Mouse (Mus musculus): ENCODE results near the gene Rps15. TPM values are rescaled to one million over a fixed set of nuclear protein-coding genes. Genes with fewer than 3 reads are reported as not detected.

The Rps15 gene
- polyA plus RNA-seq, 1 experiment from 2014 or later: 527 TPM

DNA sequence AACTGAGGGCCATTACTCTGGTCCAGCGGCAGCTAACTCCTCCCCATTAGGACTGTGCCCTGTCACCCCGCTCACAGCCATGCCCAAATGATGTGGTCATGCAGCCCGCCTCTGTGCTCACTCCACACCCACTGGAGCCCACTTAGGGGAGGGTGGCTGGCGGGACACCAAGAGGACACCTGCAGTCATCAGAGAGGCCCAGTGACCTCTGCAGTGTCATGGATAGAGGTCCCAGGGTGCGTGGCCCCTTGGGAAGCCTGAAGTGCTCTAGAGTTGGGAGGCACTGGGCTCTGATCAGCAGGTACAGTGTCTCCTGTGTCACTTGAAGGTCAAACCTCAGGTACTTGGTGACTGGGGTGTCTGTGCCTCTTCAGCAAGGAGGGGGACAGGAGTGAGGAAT is 4.6 kb downstream of the Rps15 start:
- Histone ChIP-seq H3K4me2 (ENCODE audit: low read length) (peak overlapping the region; percentile 83), H3K9me3 (ENCODE audit: control insufficient read depth, low read length) (no peaks in the 10 kb centered on the region), H3K27ac (ENCODE audit: low read depth, low read length) (peak overlapping the region; percentile 98), H3K36me3 (ENCODE audit: control insufficient read depth, insufficient read depth, low read length) (peaks cover 9% of the 10 kb centered on the region), H3K4me1 (ENCODE audit: control insufficient read depth, insufficient read depth, low read depth, low read length) (peaks cover 54% of the 10 kb centered on the region), H3K9ac (ENCODE audit: low read depth, low read length) (peak overlapping the region; percentile 84), H3K4me3 (ENCODE audit: low read length) (peak overlapping the region; percentile 57), H3K27me3 (replicated peaks; ENCODE audit: control insufficient read depth, insufficient read depth, low read length) (no peaks in the 10 kb centered on the region)
- ATAC-seq: no peak
- 87% methylated on average over 5 of the region's 5 CpGs for WGBS

DNA sequence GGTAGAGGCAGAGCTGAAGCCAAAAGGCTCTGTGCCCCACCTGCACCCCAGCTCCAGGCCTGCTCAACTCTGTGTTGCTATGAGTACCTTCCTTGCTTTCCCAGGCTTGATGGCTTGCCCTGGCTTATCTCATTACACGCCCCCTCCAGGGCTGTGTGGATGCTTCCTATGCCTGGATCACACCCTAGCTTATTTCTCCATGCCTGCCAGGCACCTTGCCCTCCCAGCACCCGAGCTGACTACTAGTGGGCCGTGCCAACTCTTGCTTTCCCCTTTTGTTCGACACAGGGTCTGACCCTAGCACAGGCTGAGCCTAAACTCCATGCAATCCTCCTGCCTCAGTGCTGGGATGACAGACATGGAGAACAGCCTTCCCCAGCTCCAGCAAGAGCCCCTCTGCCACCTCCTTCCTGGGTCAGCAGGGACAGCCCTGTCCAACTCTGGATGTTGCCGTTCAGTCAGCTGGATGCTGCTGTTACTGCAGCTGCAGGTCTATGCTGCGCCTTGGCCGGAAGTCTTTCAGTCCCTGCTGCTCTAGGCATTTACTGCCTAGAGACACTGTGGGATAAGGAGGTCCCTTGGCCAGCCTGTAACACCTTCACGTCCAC is 5.4 kb downstream of the Rps15 start:
- Histone ChIP-seq H3K4me1 (ENCODE audit: control insufficient read depth, insufficient read depth, low read depth, low read length) (peaks cover 60% of the 10 kb centered on the region), H3K36me3 (ENCODE audit: control insufficient read depth, insufficient read depth, low read length) (peaks cover 10% of the 10 kb centered on the region), H3K9me3 (ENCODE audit: control insufficient read depth, low read length) (no peaks in the 10 kb centered on the region), H3K9ac (ENCODE audit: low read depth, low read length) (peak overlapping the region; percentile 84; the same call in 1 of the 2 replicates), H3K27ac (ENCODE audit: low read depth, low read length) (peak overlapping the region; percentile 98), H3K27me3 (replicated peaks; ENCODE audit: control insufficient read depth, insufficient read depth, low read length) (no peaks in the 10 kb centered on the region), H3K4me3 (ENCODE audit: low read length) (no peak overlapping the region), H3K4me2 (ENCODE audit: low read length) (peak overlapping the region; percentile 83)
- 67% methylated on average over 8 of the region's 8 CpGs for WGBS
- ATAC-seq: no peak

DNA sequence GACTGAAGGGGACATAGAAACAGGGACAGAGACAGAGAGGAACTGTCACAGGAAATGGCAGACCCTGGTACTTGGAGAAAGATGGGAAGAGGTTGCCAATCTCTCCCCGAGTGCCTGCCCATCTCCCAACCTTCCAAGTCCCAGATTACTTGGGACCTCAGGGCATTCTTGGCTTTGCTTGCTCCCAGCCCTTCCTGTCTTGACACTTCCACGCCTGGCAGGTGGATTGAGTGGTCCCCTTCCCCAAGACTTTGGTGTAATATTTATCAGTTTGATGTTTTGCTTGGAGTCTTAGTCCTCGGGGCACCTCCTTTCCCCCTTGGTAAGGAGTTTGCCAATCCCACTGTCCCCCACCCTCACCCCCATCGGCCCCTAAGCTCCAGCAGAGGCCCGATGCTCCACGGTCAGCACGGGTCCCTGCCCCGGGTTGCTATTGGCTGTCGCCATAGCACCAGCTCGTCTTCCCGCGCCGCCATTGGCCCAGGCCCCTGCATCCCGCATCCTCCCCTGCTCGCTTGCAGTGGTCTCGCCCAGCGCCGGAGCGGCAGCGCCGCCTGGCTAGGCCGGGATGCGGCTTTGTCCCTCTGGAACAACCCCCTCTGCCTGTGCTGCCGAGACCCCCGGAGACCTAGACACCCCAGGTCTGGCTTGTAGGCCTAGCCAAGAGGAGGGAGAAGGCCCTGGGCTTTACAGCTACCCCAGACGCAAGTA is 6.5 kb downstream of the Rps15 start:
- WGBS: 2% methylated on average over 26 of the region's 26 CpGs
- no peaks in the 10 kb centered on the region for H3K9me3 ChIP-seq (ENCODE audit: control insufficient read depth, low read length)
- peaks cover 60% of the 10 kb centered on the region for H3K4me1 ChIP-seq (ENCODE audit: control insufficient read depth, insufficient read depth, low read depth, low read length)
- H3K4me2 ChIP-seq (ENCODE audit: low read length): peak overlapping the region; percentile 81
- H3K9ac ChIP-seq (ENCODE audit: low read depth, low read length): peak overlapping the region; percentile 94
- H3K36me3 ChIP-seq (ENCODE audit: control insufficient read depth, insufficient read depth, low read length): peaks cover 11% of the 10 kb centered on the region
- H3K4me3 ChIP-seq (ENCODE audit: low read length): peak overlapping the region; percentile 63
- H3K27me3 ChIP-seq (replicated peaks; ENCODE audit: control insufficient read depth, insufficient read depth, low read length): no peaks in the 10 kb centered on the region
- H3K27ac ChIP-seq (ENCODE audit: low read depth, low read length): peak overlapping the region; percentile 98
- ATAC-seq: peak; percentile 77

DNA sequence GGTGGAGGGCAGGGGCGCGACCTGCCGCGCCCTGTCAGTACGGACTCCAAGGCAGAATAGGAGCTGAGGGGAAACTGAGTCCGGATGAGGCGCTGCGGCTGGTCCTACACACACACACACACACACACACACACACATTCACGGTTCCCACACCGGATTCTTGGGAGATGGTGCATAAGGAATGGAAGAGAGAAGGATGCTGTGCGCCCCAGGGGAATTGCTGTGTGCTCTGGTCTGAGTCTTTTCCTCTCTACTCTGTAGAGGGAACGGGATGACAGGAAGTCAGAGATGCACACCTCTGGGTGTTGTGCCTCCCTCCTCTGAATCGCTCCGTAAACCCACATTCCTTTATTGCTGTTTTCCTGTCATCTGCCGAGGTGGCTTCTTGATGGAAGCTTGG is 7.0 kb downstream of the Rps15 start:
- peak overlapping the region; percentile 63 for H3K4me3 ChIP-seq (ENCODE audit: low read length)
- H3K9ac ChIP-seq (ENCODE audit: low read depth, low read length): peak overlapping the region; percentile 94
- H3K4me1 ChIP-seq (ENCODE audit: control insufficient read depth, insufficient read depth, low read depth, low read length): peaks cover 62% of the 10 kb centered on the region
- no peaks in the 10 kb centered on the region for H3K9me3 ChIP-seq (ENCODE audit: control insufficient read depth, low read length)
- peaks cover 6% of the 10 kb centered on the region for H3K36me3 ChIP-seq (ENCODE audit: control insufficient read depth, insufficient read depth, low read length)
- no peak for ATAC-seq
- no peaks in the 10 kb centered on the region for H3K27me3 ChIP-seq (replicated peaks; ENCODE audit: control insufficient read depth, insufficient read depth, low read length)
- H3K4me2 ChIP-seq (ENCODE audit: low read length): peak overlapping the region; percentile 81
- WGBS: 3% methylated on average over 15 of the region's 15 CpGs
- H3K27ac ChIP-seq (ENCODE audit: low read depth, low read length): peak overlapping the region; percentile 98

DNA sequence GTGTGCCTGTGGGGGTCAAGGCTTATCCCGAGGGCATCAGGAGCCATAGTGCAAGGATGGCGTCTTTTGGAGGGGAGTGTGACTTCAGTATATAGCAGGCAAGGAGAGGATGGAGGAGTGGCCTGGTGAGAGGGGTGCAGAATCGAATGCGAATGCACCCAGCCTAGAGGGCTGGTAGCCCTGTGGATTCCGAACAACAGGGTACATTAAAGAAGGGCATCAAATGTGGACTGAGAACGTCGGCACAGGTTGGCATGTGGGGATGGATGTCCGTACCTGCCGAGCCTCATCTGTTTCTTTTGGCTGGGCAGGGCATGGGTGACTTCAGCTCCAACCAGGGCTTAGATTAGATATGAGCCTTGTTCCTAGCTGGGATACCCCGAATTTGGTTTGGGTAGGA is 7.6 kb downstream of the Rps15 start:
- H3K4me2 ChIP-seq (ENCODE audit: low read length): peak overlapping the region; percentile 81

DNA sequence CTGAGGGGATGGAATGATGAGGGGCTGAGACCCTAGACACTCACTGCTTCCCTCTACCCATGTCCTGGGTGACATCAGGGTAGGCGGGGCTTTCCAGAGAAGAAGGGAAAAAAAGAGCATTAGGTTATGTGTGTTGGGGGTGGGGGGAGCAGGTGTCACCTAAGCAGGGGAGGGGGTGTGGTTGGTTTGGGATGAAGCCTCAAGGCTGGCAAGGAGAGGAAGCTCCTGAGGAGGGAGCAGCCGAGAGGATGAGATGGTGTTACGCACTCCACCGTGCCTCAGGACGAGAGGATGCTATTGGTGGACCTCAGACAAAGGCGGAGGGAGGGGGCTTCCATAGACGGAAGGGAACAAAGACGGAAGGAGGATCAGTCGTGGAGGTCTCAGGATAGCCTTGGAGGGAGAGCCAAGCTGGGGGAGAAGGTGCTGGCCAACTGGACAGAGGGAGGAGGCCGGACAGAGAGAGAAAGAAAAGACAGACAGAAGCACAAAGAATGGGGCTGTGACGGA is 8.5 kb downstream of the Rps15 start:
- peak overlapping the region; percentile 81 for H3K4me2 ChIP-seq (ENCODE audit: low read length)
- H3K27ac ChIP-seq (ENCODE audit: low read depth, low read length): peak overlapping the region; percentile 98
- no peaks in the 10 kb centered on the region for H3K9me3 ChIP-seq (ENCODE audit: control insufficient read depth, low read length)
- H3K9ac ChIP-seq (ENCODE audit: low read depth, low read length): peak overlapping the region; percentile 94
- WGBS: 11% methylated on average over 11 of the region's 11 CpGs
- no peaks in the 10 kb centered on the region for H3K27me3 ChIP-seq (replicated peaks; ENCODE audit: control insufficient read depth, insufficient read depth, low read length)
- peak overlapping the region; percentile 63 for H3K4me3 ChIP-seq (ENCODE audit: low read length)
- peaks cover 11% of the 10 kb centered on the region for H3K36me3 ChIP-seq (ENCODE audit: control insufficient read depth, insufficient read depth, low read length)
- H3K4me1 ChIP-seq (ENCODE audit: control insufficient read depth, insufficient read depth, low read depth, low read length): peaks cover 61% of the 10 kb centered on the region
- peak; percentile 85 for ATAC-seq

More for the DNA sequence above, 7.6 kb downstream of the Rps15 start:
- peak overlapping the region; percentile 63 for H3K4me3 ChIP-seq (ENCODE audit: low read length)
- ATAC-seq: no peak
- H3K9ac ChIP-seq (ENCODE audit: low read depth, low read length): peak overlapping the region; percentile 94
- peaks cover 66% of the 10 kb centered on the region for H3K4me1 ChIP-seq (ENCODE audit: control insufficient read depth, insufficient read depth, low read depth, low read length)
- peak overlapping the region; percentile 98 for H3K27ac ChIP-seq (ENCODE audit: low read depth, low read length)
- H3K36me3 ChIP-seq (ENCODE audit: control insufficient read depth, insufficient read depth, low read length): peaks cover 4% of the 10 kb centered on the region; the same call in 1 of the 2 replicates
- no peaks in the 10 kb centered on the region for H3K9me3 ChIP-seq (ENCODE audit: control insufficient read depth, low read length)
- 28% methylated on average over 10 of the region's 10 CpGs for WGBS
- no peaks in the 10 kb centered on the region for H3K27me3 ChIP-seq (replicated peaks; ENCODE audit: control insufficient read depth, insufficient read depth, low read length)

DNA sequence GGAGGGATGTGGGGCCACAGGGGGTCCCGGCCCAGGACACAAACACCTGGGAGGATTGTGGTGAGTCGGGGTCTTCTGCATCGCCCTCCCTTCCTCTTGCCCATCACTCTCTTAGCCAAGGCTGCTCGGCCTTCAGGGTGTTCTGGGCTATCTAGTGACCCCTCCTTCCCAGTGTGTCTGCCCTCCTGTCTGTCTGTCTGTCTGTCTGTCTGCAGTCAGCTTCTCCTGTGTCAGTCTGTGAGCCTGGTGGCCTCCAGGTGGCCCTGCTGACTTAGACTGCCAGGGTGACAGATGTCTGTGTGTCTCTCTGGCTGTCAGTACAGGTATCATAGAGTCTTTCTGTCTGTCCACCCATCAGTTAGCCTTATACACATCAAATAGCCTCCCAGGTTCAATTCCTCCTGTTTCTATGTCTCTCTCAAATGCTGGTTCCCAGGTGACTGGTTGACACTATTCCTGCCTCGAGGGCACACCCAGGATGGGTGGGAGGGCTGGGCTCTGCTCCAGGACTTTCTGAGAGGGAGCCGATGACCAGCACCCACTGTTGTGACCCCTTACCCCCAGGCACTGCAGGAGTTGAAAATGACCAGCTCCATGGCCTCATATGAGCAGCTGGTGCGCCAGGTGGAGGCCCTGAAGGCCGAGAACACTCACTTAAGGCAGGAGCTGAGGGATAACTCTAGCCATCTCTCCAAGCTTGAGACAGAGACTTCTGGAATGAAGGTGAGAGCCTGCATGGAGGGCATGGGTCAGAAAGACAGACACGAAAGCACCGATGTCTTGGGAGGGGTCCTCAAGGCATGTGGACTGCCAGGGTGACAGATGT is 9.2 kb downstream of the Rps15 start:
- Histone ChIP-seq H3K4me2 (ENCODE audit: low read length) (peak overlapping the region; percentile 81), H3K9ac (ENCODE audit: low read depth, low read length) (peak overlapping the region; percentile 94), H3K9me3 (ENCODE audit: control insufficient read depth, low read length) (no peaks in the 10 kb centered on the region), H3K27ac (ENCODE audit: low read depth, low read length) (peak overlapping the region; percentile 98), H3K4me1 (ENCODE audit: control insufficient read depth, insufficient read depth, low read depth, low read length) (peaks cover 58% of the 10 kb centered on the region), H3K36me3 (ENCODE audit: control insufficient read depth, insufficient read depth, low read length) (peaks cover 18% of the 10 kb centered on the region), H3K4me3 (ENCODE audit: low read length) (peak overlapping the region; percentile 63), H3K27me3 (replicated peaks; ENCODE audit: control insufficient read depth, insufficient read depth, low read length) (no peaks in the 10 kb centered on the region)
- WGBS: 48% methylated on average over 10 of the region's 10 CpGs
- ATAC-seq: no peak

DNA sequence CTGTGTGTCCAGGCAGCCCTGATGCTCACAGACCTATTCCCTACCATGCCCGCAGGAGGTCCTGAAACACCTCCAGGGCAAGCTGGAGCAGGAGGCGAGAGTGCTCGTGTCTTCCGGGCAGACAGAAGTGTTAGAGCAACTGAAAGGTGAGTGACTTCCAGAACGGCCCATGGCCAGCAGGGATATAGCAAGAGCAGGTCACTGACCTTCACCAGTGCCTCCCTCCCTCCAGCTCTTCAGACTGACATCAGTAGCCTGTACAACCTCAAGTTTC is 9.8 kb downstream of the Rps15 start:
- peak overlapping the region; percentile 98 for H3K27ac ChIP-seq (ENCODE audit: low read depth, low read length)
- H3K9ac ChIP-seq (ENCODE audit: low read depth, low read length): peak overlapping the region; percentile 94
- no peaks in the 10 kb centered on the region for H3K9me3 ChIP-seq (ENCODE audit: control insufficient read depth, low read length)
- no peaks in the 10 kb centered on the region for H3K27me3 ChIP-seq (replicated peaks; ENCODE audit: control insufficient read depth, insufficient read depth, low read length)
- H3K36me3 ChIP-seq (ENCODE audit: control insufficient read depth, insufficient read depth, low read length): peaks cover 24% of the 10 kb centered on the region
- peak overlapping the region; percentile 81 for H3K4me2 ChIP-seq (ENCODE audit: low read length)
- 46% methylated on average over 5 of the region's 5 CpGs for WGBS
- peak overlapping the region; percentile 63 for H3K4me3 ChIP-seq (ENCODE audit: low read length)
- no peak for ATAC-seq
- H3K4me1 ChIP-seq (ENCODE audit: control insufficient read depth, insufficient read depth, low read depth, low read length): peaks cover 53% of the 10 kb centered on the region

DNA sequence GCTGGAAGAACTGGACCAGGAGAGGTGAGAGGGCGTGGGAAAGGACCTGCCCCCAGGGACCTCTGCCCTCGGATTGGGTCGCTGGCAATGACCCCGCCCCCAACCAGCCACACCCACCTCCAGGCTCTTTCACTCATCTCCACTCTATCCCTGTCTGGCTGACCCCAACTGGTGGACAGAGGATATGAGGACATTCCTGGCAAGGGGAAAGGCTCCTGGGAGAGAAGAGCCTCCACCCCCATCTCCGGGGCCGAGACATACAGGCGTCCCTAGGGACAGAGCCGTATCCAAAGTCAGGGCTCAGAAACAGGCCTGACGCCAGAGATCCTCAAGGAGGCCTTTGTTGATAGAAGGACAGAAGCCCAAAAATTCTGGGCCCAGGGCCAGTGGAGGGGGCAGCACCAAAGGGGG is 10.2 kb downstream of the Rps15 start:
- H3K4me1 ChIP-seq (ENCODE audit: control insufficient read depth, insufficient read depth, low read depth, low read length): peaks cover 48% of the 10 kb centered on the region
- no peaks in the 10 kb centered on the region for H3K9me3 ChIP-seq (ENCODE audit: control insufficient read depth, low read length)
- H3K27me3 ChIP-seq (replicated peaks; ENCODE audit: control insufficient read depth, insufficient read depth, low read length): no peaks in the 10 kb centered on the region
- peaks cover 28% of the 10 kb centered on the region for H3K36me3 ChIP-seq (ENCODE audit: control insufficient read depth, insufficient read depth, low read length)
- peak overlapping the region; percentile 94 for H3K9ac ChIP-seq (ENCODE audit: low read depth, low read length)
- peak; percentile 41 for ATAC-seq
- peak overlapping the region; percentile 63 for H3K4me3 ChIP-seq (ENCODE audit: low read length)
- peak overlapping the region; percentile 81 for H3K4me2 ChIP-seq (ENCODE audit: low read length)
- peak overlapping the region; percentile 98 for H3K27ac ChIP-seq (ENCODE audit: low read depth, low read length)
- 3% methylated on average over 9 of the region's 9 CpGs for WGBS

All from hindbrain, embryonic 16.5 days (tissue).